12 mouse cellular contexts compared by ENCODE assay signal in the genomic region with DNA sequence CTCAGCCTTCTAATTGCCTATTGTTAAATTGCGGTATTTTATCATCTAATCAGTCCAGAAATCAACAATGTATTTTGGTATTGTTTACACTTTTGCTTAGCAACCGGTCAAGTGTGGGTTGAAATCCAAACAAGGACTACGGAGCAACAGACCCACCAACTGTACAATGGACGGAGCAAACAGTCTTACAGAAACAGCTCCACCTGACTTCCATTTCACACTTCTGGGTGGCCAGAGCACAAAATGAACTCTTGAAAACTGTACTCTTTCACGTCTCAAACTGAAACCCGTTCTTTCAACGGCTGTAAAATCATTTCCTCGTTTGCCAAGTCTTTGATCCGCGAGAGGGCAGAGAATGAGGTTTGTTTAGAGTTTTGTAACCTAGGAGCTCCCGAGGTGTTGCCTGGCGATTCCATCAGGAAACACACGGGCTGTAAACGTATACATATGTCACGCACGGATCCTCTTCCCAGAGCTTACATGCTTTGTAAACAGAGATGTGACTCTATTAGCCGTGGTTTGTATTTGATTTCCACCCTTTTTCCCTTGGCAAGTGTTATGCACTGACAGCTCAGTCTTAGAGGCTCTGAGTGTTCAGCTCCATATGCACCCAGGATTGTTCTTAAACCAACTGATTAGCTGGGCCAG.
A peak's percentile ranks its signal among the peaks of the same experiment; 100 is the strongest.
DNase-seq lines count a peak whose midpoint lies in the region; ATAC-seq and TF ChIP-seq lines count a peak whose summit lies in the region.
"Had no signal": no experiment of that assay in that cellular context is flagged by ENCODE, and none has a peak within 500 bp of the region (broad histone marks: within the 10 kb centered on the region; RNA-seq: fewer than 3 reads in every experiment).

No protein-coding gene starts in this region.

- no peak for DNase-seq in hindbrain, embryonic 14.5 days (ENCODE audit: low spot score)
- no peak for DNase-seq in hindbrain, embryonic 10.5 days (ENCODE audit: low spot score)
- DNase-seq in CD4-positive, CD25-positive, alpha-beta regulatory T cell, adult 2 months (ENCODE audit: low read depth, low spot score) = peak; percentile 42
- DNase-seq in lung, embryonic 14.5 days = peak; percentile 79
- DNase-seq in frontal cortex, postnatal 14 days (ENCODE audit: low spot score in 2 of 2) = no peak
- no peak for DNase-seq in frontal cortex, postnatal 25 days (ENCODE audit: low spot score in 2 of 2)
- no peak for DNase-seq in right cerebral cortex, postnatal 4 days
- DNase-seq: heart, postnatal 10 days; layer of hippocampus, postnatal 36 days; thymus, adult 2 months had no signal

- no peaks in the 10 kb centered on the region for H3K36me3 ChIP-seq in hindbrain, embryonic 14.5 days (replicated peaks; ENCODE audit: control insufficient read depth, insufficient read depth)
- H3K36me3 ChIP-seq in hindbrain, embryonic 10.5 days = no peaks in the 10 kb centered on the region
- H3K36me3 ChIP-seq in lung, embryonic 14.5 days (ENCODE audit: insufficient read depth) = no peaks in the 10 kb centered on the region

- no peaks in the 10 kb centered on the region for H3K27me3 ChIP-seq in hindbrain, embryonic 14.5 days (ENCODE audit: control insufficient read depth, insufficient read depth, low read length)
- no peaks in the 10 kb centered on the region for H3K27me3 ChIP-seq in hindbrain, embryonic 10.5 days (ENCODE audit: insufficient read depth, poor library complexity, severe bottlenecking)
- no peaks in the 10 kb centered on the region for H3K27me3 ChIP-seq in lung, embryonic 14.5 days (ENCODE audit: insufficient read depth, low read length)

- 67% methylated on average over 17 of the region's 17 CpGs for WGBS in hindbrain, embryonic 14.5 days
- 87% methylated on average over 17 of the region's 17 CpGs for WGBS in hindbrain, embryonic 10.5 days
- WGBS in lung, embryonic 14.5 days = 13% methylated on average over 17 of the region's 17 CpGs

- no peak for ATAC-seq in hindbrain, embryonic 14.5 days (ENCODE audit: low FRiP score)
- ATAC-seq in granulocyte monocyte progenitor cell, adult 5-6 weeks (replicated peaks; ENCODE audit: poor library complexity, severe bottlenecking) = peak; percentile 20
- ATAC-seq in lung, embryonic 14.5 days (ENCODE audit: insufficient read depth) = peak; percentile 82

- H3K9me3 ChIP-seq in hindbrain, embryonic 14.5 days (ENCODE audit: control insufficient read depth, low read length) = no peaks in the 10 kb centered on the region
- 0 out of 2 replicates have a peak, but pooled peaks cover 5% of the 10 kb centered on the region for H3K9me3 ChIP-seq in hindbrain, embryonic 10.5 days
- H3K9me3 ChIP-seq in lung, embryonic 14.5 days (ENCODE audit: low read depth, low read length) = no peaks in the 10 kb centered on the region

- H3K4me1 ChIP-seq in hindbrain, embryonic 14.5 days (replicated peaks; ENCODE audit: control insufficient read depth, insufficient read depth, low read length) = no peaks in the 10 kb centered on the region
- no peaks in the 10 kb centered on the region for H3K4me1 ChIP-seq in hindbrain, embryonic 10.5 days (replicated peaks)
- H3K4me1 ChIP-seq in lung, embryonic 14.5 days (ENCODE audit: insufficient read depth) = no peaks in the 10 kb centered on the region; the same call in 1 of the 2 replicates

- H3K27ac ChIP-seq in hindbrain, embryonic 14.5 days = no peak overlapping the region
- H3K27ac ChIP-seq in hindbrain, embryonic 10.5 days = no peak overlapping the region
- H3K27ac ChIP-seq in lung, embryonic 14.5 days (ENCODE audit: low read depth) = no peak overlapping the region
- H3K27ac ChIP-seq: macrophage had no signal

- no peak overlapping the region for H3K9ac ChIP-seq in hindbrain, embryonic 14.5 days
- peak overlapping the region; percentile 8; the same call in 1 of the 2 replicates for H3K9ac ChIP-seq in lung, embryonic 14.5 days

- no peak for TF ChIP-seq CTCF in lung, embryonic 14.5 days (IDR thresholded peaks at IDR 0.05; ENCODE audit: low read depth)

- 0 out of 2 replicates have a peak overlapping the region, but pooled peaks have one; percentile 4 for H3K4me2 ChIP-seq in hindbrain, embryonic 14.5 days (replicated peaks)
- peak overlapping the region; percentile 49 for H3K4me2 ChIP-seq in lung, embryonic 14.5 days

- no peak overlapping the region for H3K4me3 ChIP-seq in hindbrain, embryonic 14.5 days (replicated peaks; ENCODE audit: low read length)
- no peak overlapping the region for H3K4me3 ChIP-seq in hindbrain, embryonic 10.5 days
- no peak overlapping the region for H3K4me3 ChIP-seq in lung, embryonic 14.5 days (ENCODE audit: low read depth, low read length)

Comparison
In these comparisons a context has a peak if more than half of its experiments do, and no peak if none do; other contexts are left out.
1. DNase-seq: peak in CD4-positive, CD25-positive, alpha-beta regulatory T cell, adult 2 months (single experiment) and lung, embryonic 14.5 days (single experiment); none in hindbrain, embryonic 14.5 days (single experiment), hindbrain, embryonic 10.5 days (single experiment), frontal cortex, postnatal 14 days (0 of 2), frontal cortex, postnatal 25 days (0 of 2) and right cerebral cortex, postnatal 4 days (single experiment).